Mouse (Mus musculus): ENCODE results near the gene Pdzd2.

The Pdzd2 gene

GRCm38 (mm10) chr15:12665946-12666345 is 73.8 kb downstream of the Pdzd2 start:
- DNase-seq: no peak

GRCm38 (mm10) chr15:12663351-12663750 is 76.4 kb downstream of the Pdzd2 start:
- DNase-seq: no peak

GRCm38 (mm10) chr15:12660320-12660719 is 79.4 kb downstream of the Pdzd2 start:
- no peak for DNase-seq

GRCm38 (mm10) chr15:12655959-12656662 is 83.6 kb downstream of the Pdzd2 start:
- no peak for DNase-seq

- no peak for DNase-seq
These were observed 84.4 kb downstream of the Pdzd2 start for GRCm38 (mm10) chr15:12655316-12655715.

GRCm38 (mm10) chr15:12652336-12653031 is 87.2 kb downstream of the Pdzd2 start:
- DNase-seq: no peak

GRCm38 (mm10) chr15:12650236-12650635 is 89.5 kb downstream of the Pdzd2 start:
- DNase-seq: no peak

GRCm38 (mm10) chr15:12649674-12650073 is 90.0 kb downstream of the Pdzd2 start:
- no peak for DNase-seq

- no peak for DNase-seq
These were observed 90.6 kb downstream of the Pdzd2 start for GRCm38 (mm10) chr15:12649131-12649530.

- DNase-seq: no peak
These were observed 99.0 kb downstream of the Pdzd2 start for GRCm38 (mm10) chr15:12640755-12641154.

GRCm38 (mm10) chr15:12639776-12640175 is 99.9 kb downstream of the Pdzd2 start:
- DNase-seq: no peak

GRCm38 (mm10) chr15:12639181-12639580 is 100.5 kb downstream of the Pdzd2 start:
- no peak for DNase-seq

GRCm38 (mm10) chr15:12638370-12639030 is 101.2 kb downstream of the Pdzd2 start:
- no peak for DNase-seq

GRCm38 (mm10) chr15:12637511-12637910 is 102.2 kb downstream of the Pdzd2 start:
- no peak for DNase-seq

GRCm38 (mm10) chr15:12636386-12636785 is 103.3 kb downstream of the Pdzd2 start:
- DNase-seq: no peak

GRCm38 (mm10) chr15:12634921-12635320 is 104.8 kb downstream of the Pdzd2 start:
- DNase-seq: no peak

- DNase-seq: no peak
These were observed 110.6 kb downstream of the Pdzd2 start for GRCm38 (mm10) chr15:12629164-12629563.

GRCm38 (mm10) chr15:12628451-12628850 is 111.3 kb downstream of the Pdzd2 start:
- DNase-seq: no peak

- no peak for DNase-seq
These were observed 112.8 kb downstream of the Pdzd2 start for GRCm38 (mm10) chr15:12626930-12627329.

- DNase-seq: no peak
These were observed 113.6 kb downstream of the Pdzd2 start for GRCm38 (mm10) chr15:12626166-12626565.

GRCm38 (mm10) chr15:12625524-12625923 is 114.2 kb downstream of the Pdzd2 start:
- DNase-seq: no peak

GRCm38 (mm10) chr15:12623521-12623920 is 116.2 kb downstream of the Pdzd2 start:
- no peak for DNase-seq

- no peak for DNase-seq
These were observed 117.0 kb downstream of the Pdzd2 start for GRCm38 (mm10) chr15:12622701-12623100.

GRCm38 (mm10) chr15:12622093-12622643 is 117.6 kb downstream of the Pdzd2 start:
- no peak for DNase-seq

Measured in thymus, postnatal 14 days (tissue).